Mouse (Mus musculus) olfactory bulb, adult 2 months (tissue): ENCODE data around the gene Gpbar1.

ENCODE experiments used
- CTCF ChIP-seq: fragments of 200-500 bp; IDR thresholded peaks from 2 replicates; pipeline ENCODE4 v1.5.1; 2012; ENCODE audit warnings: low read depth, mild to moderate bottlenecking, low read length, moderate library complexity; ENCODE audit not compliant: insufficient read depth
- POLR2A ChIP-seq: fragments of 200-500 bp; IDR thresholded peaks from 2 replicates; pipeline ENCODE4 v1.6.1; 2012; ENCODE audit warnings: mild to moderate bottlenecking, low read depth, low read length, moderate library complexity; ENCODE audit not compliant: insufficient read depth

DNA sequence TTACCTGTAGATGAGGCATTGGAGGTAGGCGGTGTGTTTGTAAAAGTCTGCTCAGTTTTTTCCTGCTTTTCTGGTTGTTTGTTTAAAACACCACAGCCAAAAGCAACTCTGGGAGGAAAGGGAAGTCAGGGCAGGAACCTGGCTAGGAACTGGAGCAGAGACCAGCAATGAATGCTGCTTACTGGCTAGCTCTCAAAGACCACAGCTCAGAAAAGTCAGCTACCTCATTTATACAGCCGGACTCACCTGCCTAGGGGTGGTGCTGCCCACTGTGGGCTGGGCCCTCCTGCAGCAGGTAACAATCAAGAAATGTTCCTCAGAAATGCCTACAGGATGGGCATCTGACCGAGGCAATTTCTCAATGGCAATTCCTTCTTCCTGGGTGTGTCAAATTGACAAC, 36.4 kb downstream of the Gpbar1 start:
- no peak for TF ChIP-seq CTCF
- TF ChIP-seq POLR2A = no peak
